Mouse (Mus musculus) testis, adult 2 months (tissue): ENCODE measurements around the gene Ipcef1.

ENCODE experiments used
- CTCF ChIP-seq: fragments of 200-500 bp; IDR thresholded peaks from 2 replicates; pipeline ENCODE4 v1.5.1; 2012; ENCODE audit warnings: low read depth, mild to moderate bottlenecking, inconsistent platforms, low read length, moderate library complexity; ENCODE audit not compliant: control insufficient read depth, insufficient read depth, insufficient replicate concordance
- POLR2A ChIP-seq: fragments of 200-500 bp; IDR thresholded peaks from 2 replicates; pipeline ENCODE4 v1.6.1; 2012; ENCODE audit warnings: low read depth, mild to moderate bottlenecking, inconsistent platforms, low read length, moderate library complexity; ENCODE audit not compliant: control insufficient read depth

GRCm38 (mm10) chr10:7060326-7060725 is 8.0 kb upstream of the Ipcef1 start:
- TF ChIP-seq CTCF: no peak
- TF ChIP-seq POLR2A: no peak
